Mouse (Mus musculus) hindbrain, embryonic 11.5 days (tissue): ENCODE measurements around the gene Pnn. TPM values are rescaled to one million over a fixed set of nuclear protein-coding genes. Genes with fewer than 3 reads are reported as not detected.

Experiments used
- ATAC-seq: fragments of 200-750 bp; cut with Nextera tagmentation; 2 replicates; pipeline ENCODE4 v1.8.0; 2017; ENCODE audit warnings: mild to moderate bottlenecking, moderate TSS enrichment, moderate library complexity; ENCODE audit not compliant: low FRiP score
- DNase-seq: peaks from one replicate; pipeline ENCODE4 v3.0.0-alpha.2; 2015; ENCODE audit warnings: low spot score
- H3K27ac ChIP-seq: fragments of 300-500 bp; sonication (generic); 2 replicates; pipeline ENCODE4 v1.5.1; 2014; ENCODE audit warnings: mild to moderate bottlenecking, low read depth, low read length
- H3K27me3 ChIP-seq: fragments of 300-500 bp; sonication (generic); 2 replicates; pipeline ENCODE4 v1.6.1; 2014; ENCODE audit warnings: mild to moderate bottlenecking, low read length, moderate library complexity, mixed read lengths; ENCODE audit not compliant: control insufficient read depth, insufficient read depth
- H3K36me3 ChIP-seq: fragments of 300-500 bp; sonication (generic); 2 replicates; pipeline ENCODE4 v1.6.1; 2014; ENCODE audit warnings: mild to moderate bottlenecking, low read length, moderate library complexity, mixed read lengths; ENCODE audit not compliant: control insufficient read depth, insufficient read depth
- H3K4me1 ChIP-seq: fragments of 300-500 bp; sonication (generic); replicated peaks from 2 replicates; pipeline ENCODE4 v1.6.1; 2014; ENCODE audit warnings: low read length, mixed read lengths; ENCODE audit not compliant: control insufficient read depth, insufficient read depth
- H3K4me2 ChIP-seq: fragments of 300-500 bp; sonication (generic); replicated peaks from 2 replicates; pipeline ENCODE4 v1.6.1; 2014; ENCODE audit warnings: mild to moderate bottlenecking, low read depth, low read length
- H3K4me3 ChIP-seq: fragments of 300-500 bp; sonication (generic); 2 replicates; pipeline ENCODE4 v1.5.1; 2014; ENCODE audit warnings: low read depth, low read length
- H3K9ac ChIP-seq: fragments of 300-500 bp; sonication (generic); 2 replicates; pipeline ENCODE4 v1.6.1; 2014; ENCODE audit warnings: low read depth, low read length
- H3K9me3 ChIP-seq: fragments of 300-500 bp; sonication (generic); 2 replicates; pipeline ENCODE4 v1.6.1; 2016; ENCODE audit warnings: low read length; ENCODE audit not compliant: control insufficient read depth
- WGBS: fragments of 180-500 bp; shearing (Covaris S2); extraction: QIAGEN DNeasy Blood & Tissue Kit; methylation state at CpG from one replicate; pipeline ENCODE4 v1.1.7; 2014; 5-methylcytosine and 5-hydroxymethylcytosine counted together
- polyA plus RNA-seq: library from polyadenylated mRNA; unstranded; fragments of >200 nt; fragmentation: Nextera tagmentation; extraction: Ambion mirVana; gene quantifications from 2 replicates; pipeline ENCODE4 v1.2.1, GENCODE M21; 2014

Gene Pnn
- 106 and 107 TPM in 2 replicates for polyA plus RNA-seq

GRCm38 (mm10) chr12:59066448-59067077, at the start of gene Pnn:
Pnn (plus strand) TSS chr12:59066884.
- WGBS = under 1% methylated on average over 35 of the region's 43 CpGs
- no peaks in the 10 kb centered on the region for H3K9me3 ChIP-seq
- peak within 1 kb of the TSS; percentile 70 for H3K4me2 ChIP-seq
- H3K9ac ChIP-seq = peak within 1 kb of the TSS; percentile 95
- DNase-seq = peak; percentile 95
- peak within 1 kb of the TSS; percentile 85 for H3K27ac ChIP-seq
- H3K4me3 ChIP-seq = peak within 1 kb of the TSS; percentile 98
- ATAC-seq = peak; percentile 99
- H3K4me1 ChIP-seq = no peaks in the 10 kb centered on the region
- no peaks in the 10 kb centered on the region for H3K27me3 ChIP-seq
- peaks cover 5% of the 10 kb centered on the region; the same call in 1 of the 2 replicates for H3K36me3 ChIP-seq

- H3K9ac ChIP-seq = no peak overlapping the region
- WGBS = 83% methylated on average over 8 of the region's 8 CpGs
- no peaks in the 10 kb centered on the region for H3K27me3 ChIP-seq
- no peak overlapping the region for H3K4me2 ChIP-seq
- H3K27ac ChIP-seq = no peak overlapping the region
- ATAC-seq = no peak
- no peak overlapping the region for H3K4me3 ChIP-seq
- no peaks in the 10 kb centered on the region for H3K36me3 ChIP-seq
- no peak for DNase-seq
- no peaks in the 10 kb centered on the region for H3K9me3 ChIP-seq
- no peaks in the 10 kb centered on the region for H3K4me1 ChIP-seq
These were observed 48.7 kb upstream of the Pnn start for GRCm38 (mm10) chr12:59017970-59018369.

DNA sequence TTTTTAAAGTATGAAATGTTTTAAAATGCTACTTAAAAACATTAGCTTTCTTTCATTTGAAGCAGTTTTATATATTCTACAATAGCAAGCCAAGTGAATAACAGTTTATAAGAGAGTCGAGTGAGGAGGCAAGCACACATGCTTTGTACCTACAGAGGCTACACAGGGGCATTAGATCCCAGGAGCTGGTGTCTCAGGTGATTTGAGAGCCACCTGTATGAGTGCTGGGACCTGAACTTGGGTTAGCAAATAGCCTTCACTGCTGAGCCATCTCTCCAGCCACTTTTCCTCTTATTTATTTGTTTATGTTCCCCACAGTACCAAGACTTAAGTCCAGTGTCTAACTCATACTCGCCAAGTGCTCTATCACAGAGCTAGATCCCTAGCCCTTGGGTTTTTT, 46.8 kb upstream of the Pnn start:
- Histone ChIP-seq H3K27me3 (no peaks in the 10 kb centered on the region), H3K9me3 (no peaks in the 10 kb centered on the region), H3K9ac (no peak overlapping the region), H3K27ac (no peak overlapping the region), H3K36me3 (no peaks in the 10 kb centered on the region), H3K4me1 (no peaks in the 10 kb centered on the region), H3K4me3 (no peak overlapping the region), H3K4me2 (no peak overlapping the region)
- WGBS = 90% methylated on average over 2 of the region's 2 CpGs
- no peak for DNase-seq
- no peak for ATAC-seq

GRCm38 (mm10) chr12:59021306-59021705, 45.4 kb upstream of the Pnn start:
- no peaks in the 10 kb centered on the region for H3K4me1 ChIP-seq
- no peak overlapping the region for H3K4me3 ChIP-seq
- no peak overlapping the region for H3K9ac ChIP-seq
- no peaks in the 10 kb centered on the region for H3K36me3 ChIP-seq
- no peak for ATAC-seq
- 87% methylated on average over 4 of the region's 4 CpGs for WGBS
- DNase-seq = no peak
- H3K4me2 ChIP-seq = no peak overlapping the region
- no peak overlapping the region for H3K27ac ChIP-seq
- no peaks in the 10 kb centered on the region for H3K9me3 ChIP-seq
- H3K27me3 ChIP-seq = no peaks in the 10 kb centered on the region

DNA sequence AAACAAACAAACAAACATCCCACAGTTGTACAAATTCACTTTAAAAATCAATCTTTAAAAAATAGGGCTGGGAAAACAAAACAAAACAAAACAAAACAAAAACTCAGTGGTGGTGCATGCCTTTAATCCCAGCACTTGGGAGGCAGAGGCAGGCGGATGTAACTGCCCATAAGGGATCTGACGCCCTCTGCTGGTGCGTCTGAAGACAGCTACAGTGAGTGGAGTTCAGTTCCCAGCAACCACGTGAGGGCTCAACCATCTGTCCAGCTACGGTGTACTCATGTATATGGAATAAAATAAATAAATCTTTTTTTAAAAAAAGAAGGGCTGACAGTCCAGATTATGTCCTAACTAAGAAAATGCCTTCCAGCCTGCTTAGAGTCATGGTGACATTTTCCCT, 34.6 kb upstream of the Pnn start:
- Histone ChIP-seq H3K4me3 (no peak overlapping the region), H3K9me3 (no peaks in the 10 kb centered on the region), H3K4me1 (no peaks in the 10 kb centered on the region), H3K4me2 (no peak overlapping the region), H3K9ac (no peak overlapping the region), H3K27ac (no peak overlapping the region), H3K36me3 (no peaks in the 10 kb centered on the region), H3K27me3 (no peaks in the 10 kb centered on the region)
- DNase-seq = no peak
- WGBS = 62% methylated on average over 5 of the region's 5 CpGs
- ATAC-seq = no peak

DNA sequence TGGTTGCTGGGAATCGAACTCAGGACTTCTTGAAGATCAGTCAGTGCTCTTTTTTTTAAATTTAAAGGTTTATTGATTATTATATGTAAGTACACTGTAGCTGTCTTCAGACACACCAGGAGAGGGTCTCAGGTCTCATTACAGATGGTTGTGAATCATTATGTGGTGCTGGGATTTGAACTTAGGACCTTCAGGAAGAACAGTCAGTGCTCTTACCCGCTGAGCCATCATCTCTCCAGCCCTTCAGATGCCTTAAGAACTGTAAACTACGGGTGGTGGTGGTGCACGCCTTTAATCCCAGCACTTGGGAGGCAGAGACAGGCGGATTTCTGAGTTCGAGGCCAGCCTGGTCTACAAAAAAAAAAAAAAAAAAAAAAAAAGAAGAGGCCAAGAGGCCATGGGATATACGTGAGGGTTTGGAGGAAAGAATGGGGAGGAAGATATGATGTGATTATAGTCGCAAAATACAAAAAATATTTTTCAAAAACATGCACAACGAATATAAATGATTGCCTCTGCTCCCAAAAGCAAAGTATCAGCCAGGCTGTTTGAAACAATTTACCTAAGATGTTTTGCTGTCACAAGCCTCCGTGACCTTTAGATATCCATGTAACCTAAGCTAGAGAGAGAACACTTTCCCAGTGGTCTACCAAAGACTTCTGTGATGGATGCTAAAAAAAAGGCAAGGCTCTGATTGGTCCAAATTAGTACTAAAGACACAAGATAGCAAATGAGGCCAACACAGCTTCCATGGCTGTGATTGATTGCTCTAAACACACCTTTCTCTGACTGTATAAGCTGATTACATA, 27.3 kb upstream of the Pnn start:
- no peak overlapping the region for H3K4me2 ChIP-seq
- H3K27me3 ChIP-seq = no peaks in the 10 kb centered on the region
- H3K9me3 ChIP-seq = no peaks in the 10 kb centered on the region
- 63% methylated on average over 10 of the region's 10 CpGs for WGBS
- ATAC-seq (no peak), DNase-seq (peak; percentile 4)
- H3K36me3 ChIP-seq = 0 out of 2 replicates have a peak, but pooled peaks cover 2% of the 10 kb centered on the region
- H3K27ac ChIP-seq = no peak overlapping the region; the same call in 1 of the 2 replicates
- no peak overlapping the region for H3K4me3 ChIP-seq
- H3K4me1 ChIP-seq = no peaks in the 10 kb centered on the region
- H3K9ac ChIP-seq = no peak overlapping the region

DNA sequence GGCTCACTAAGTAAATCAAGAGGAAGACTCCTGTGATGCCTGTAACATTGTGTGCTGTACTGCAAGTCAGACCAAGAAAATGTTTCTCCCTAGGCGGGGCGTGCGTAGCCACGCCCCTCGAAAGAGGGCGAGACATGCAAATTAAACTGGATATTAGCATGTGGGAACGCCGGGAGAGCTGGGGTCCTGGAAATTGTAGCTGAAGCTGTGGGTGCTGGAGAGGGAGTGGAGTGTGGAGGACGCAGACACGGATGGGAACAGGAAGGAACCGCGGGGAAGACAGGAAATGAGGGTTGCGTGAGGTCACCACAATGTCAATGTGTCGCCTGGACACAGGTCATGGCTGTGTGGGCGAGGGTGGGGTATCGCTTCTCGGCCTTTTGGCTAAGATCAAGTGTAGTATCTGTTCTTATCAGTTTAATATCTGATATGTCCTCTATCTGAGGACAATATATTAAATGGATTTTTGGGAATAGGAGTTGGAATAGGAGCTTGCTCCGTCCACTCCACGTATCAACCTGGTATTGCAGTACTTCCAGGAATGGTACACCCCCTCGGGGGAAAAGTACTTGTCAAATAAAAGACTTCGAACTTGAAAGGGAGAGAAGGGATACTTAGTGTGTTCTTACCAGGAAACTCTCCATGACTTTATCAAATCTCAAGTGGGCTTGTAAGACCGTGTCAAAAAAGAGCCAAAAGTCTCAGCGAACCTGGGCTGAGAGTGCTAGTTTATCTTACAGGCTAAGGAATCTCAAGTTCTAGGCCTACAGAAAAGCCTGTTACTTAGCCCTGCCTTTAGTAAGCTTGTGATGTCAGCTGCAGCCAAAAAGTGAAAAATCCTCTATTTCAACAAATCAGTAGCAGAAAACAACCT, 26.5 kb upstream of the Pnn start:
- H3K27me3 ChIP-seq = no peaks in the 10 kb centered on the region
- H3K9ac ChIP-seq = no peak overlapping the region
- peak; percentile 76 for DNase-seq
- peak overlapping the region; percentile 12; the same call in 1 of the 2 replicates for H3K27ac ChIP-seq
- peak; percentile 94 for ATAC-seq
- no peak overlapping the region for H3K4me2 ChIP-seq
- H3K9me3 ChIP-seq = no peaks in the 10 kb centered on the region
- H3K4me1 ChIP-seq = no peaks in the 10 kb centered on the region
- 3% methylated on average over 23 of the region's 23 CpGs for whole genome bisulfite sequencing
- 0 out of 2 replicates have a peak, but pooled peaks cover 2% of the 10 kb centered on the region for H3K36me3 ChIP-seq
- H3K4me3 ChIP-seq = no peak overlapping the region

GRCm38 (mm10) chr12:59040851-59041250, 25.8 kb upstream of the Pnn start:
- no peaks in the 10 kb centered on the region for H3K4me1 ChIP-seq
- no peaks in the 10 kb centered on the region for H3K9me3 ChIP-seq
- no peak for DNase-seq
- ATAC-seq = 0 out of 2 replicates have a peak, but pooled peaks have one; percentile 27
- no peak overlapping the region for H3K27ac ChIP-seq
- no peaks in the 10 kb centered on the region for H3K27me3 ChIP-seq
- H3K36me3 ChIP-seq = 0 out of 2 replicates have a peak, but pooled peaks cover 2% of the 10 kb centered on the region
- H3K9ac ChIP-seq = no peak overlapping the region
- H3K4me3 ChIP-seq = no peak overlapping the region
- WGBS = 30% methylated on average over 7 of the region's 7 CpGs
- H3K4me2 ChIP-seq = no peak overlapping the region
